Mouse (Mus musculus) kidney, postnatal 0 days (tissue): ENCODE measurements at regions not wholly inside any gene's neighbourhood (a gene's known extent, or its start where the extent isn't known, plus 50 kb on each side); places are given as distances from the start of the nearest gene placed in this dataset.
"Not testable (repeated sequence)": the region's sequence is repeated elsewhere in the genome, so short reads cannot be mapped to it uniquely, and the experiment has no call there.

Experiments used
- ATAC-seq: fragments of 200-750 bp; cut with Nextera tagmentation; replicated peaks from 2 replicates; pipeline ENCODE4 v1.8.0; 2017; ENCODE audit warnings: low read depth, moderate number of reproducible peaks, moderate TSS enrichment, moderate library complexity; ENCODE audit not compliant: low FRiP score
- DNase-seq: peaks from one replicate; pipeline ENCODE4 v3.0.0-alpha.2; 2016; ENCODE audit warnings: low spot score
- H3K27ac ChIP-seq: fragments of 300-500 bp; sonication (generic); 2 replicates; pipeline ENCODE4 v1.5.1; 2014; ENCODE audit warnings: mild to moderate bottlenecking
- H3K27me3 ChIP-seq: fragments of 300-500 bp; sonication (generic); 2 replicates; pipeline ENCODE4 v1.6.1; 2014; ENCODE audit warnings: low read length, mixed read lengths; ENCODE audit not compliant: insufficient read depth
- H3K36me3 ChIP-seq: fragments of 300-500 bp; sonication (generic); 2 replicates; pipeline ENCODE4 v1.6.1; 2014; ENCODE audit warnings: low read length, mixed read lengths; ENCODE audit not compliant: insufficient read depth
- H3K4me1 ChIP-seq: fragments of 300-500 bp; sonication (generic); replicated peaks from 2 replicates; pipeline ENCODE4 v1.6.1; 2014; ENCODE audit warnings: antibody characterized with exemption, low read length, mixed read lengths; ENCODE audit not compliant: insufficient read depth
- H3K4me2 ChIP-seq: fragments of 300-500 bp; sonication (generic); 2 replicates; pipeline ENCODE4 v1.6.1; 2014; ENCODE audit warnings: mild to moderate bottlenecking, low read length, moderate library complexity, mixed read lengths
- H3K4me3 ChIP-seq: fragments of 300-500 bp; sonication (generic); replicated peaks from 2 replicates; pipeline ENCODE4 v1.5.1; 2014; ENCODE audit warnings: low read depth, low read length
- H3K9ac ChIP-seq: fragments of 300-500 bp; sonication (generic); 2 replicates; pipeline ENCODE4 v1.6.1; 2014; ENCODE audit warnings: low read depth, low read length
- H3K9me3 ChIP-seq: fragments of 300-500 bp; sonication (generic); replicated peaks from 2 replicates; pipeline ENCODE4 v1.6.1; 2016; ENCODE audit warnings: low read length, inconsistent platforms, mixed read lengths
- CTCF ChIP-seq: IDR thresholded peaks from 2 replicates; pipeline ENCODE4 v1.5.1; 2016; ENCODE audit warnings: antibody characterized with exemption, low read depth, mild to moderate bottlenecking, moderate library complexity
- WGBS: fragments of 180-500 bp; shearing (Covaris S2); extraction: QIAGEN DNeasy Blood & Tissue Kit; methylation state at CpG from one replicate; pipeline ENCODE4 v1.1.7; 2014; 5-methylcytosine and 5-hydroxymethylcytosine counted together

DNA sequence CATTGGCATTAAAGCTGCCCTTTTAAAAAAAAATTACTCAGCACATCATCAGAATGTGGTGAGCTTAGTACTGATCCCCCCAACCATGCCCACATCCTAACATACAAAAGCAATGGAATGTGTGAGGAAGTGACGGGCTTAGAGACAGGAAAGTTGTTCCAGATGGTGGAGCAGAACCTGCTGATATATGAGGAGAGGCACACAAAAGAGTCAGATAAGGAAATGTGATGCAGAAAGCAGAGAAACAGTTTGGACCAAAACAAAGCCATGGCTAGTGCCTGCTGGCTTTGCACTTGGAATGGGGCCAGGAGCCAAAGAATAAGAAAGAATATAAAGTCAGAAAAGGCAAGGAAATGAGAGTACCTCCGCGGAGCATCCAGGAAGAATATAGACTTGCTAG lies 106.1 kb upstream of the Ptgfr start:
- no peak for DNase-seq
- H3K4me3 ChIP-seq = no peak overlapping the region
- H3K36me3 ChIP-seq = no peaks in the 10 kb centered on the region
- no peaks in the 10 kb centered on the region for H3K27me3 ChIP-seq
- WGBS = 45% methylated on average over 3 of the region's 3 CpGs
- no peak overlapping the region for H3K27ac ChIP-seq
- H3K9me3 ChIP-seq = no peaks in the 10 kb centered on the region
- H3K4me1 ChIP-seq = no peaks in the 10 kb centered on the region
- no peak for ATAC-seq
- H3K4me2 ChIP-seq = no peak overlapping the region
- no peak overlapping the region for H3K9ac ChIP-seq
- no peak for TF ChIP-seq CTCF

DNA sequence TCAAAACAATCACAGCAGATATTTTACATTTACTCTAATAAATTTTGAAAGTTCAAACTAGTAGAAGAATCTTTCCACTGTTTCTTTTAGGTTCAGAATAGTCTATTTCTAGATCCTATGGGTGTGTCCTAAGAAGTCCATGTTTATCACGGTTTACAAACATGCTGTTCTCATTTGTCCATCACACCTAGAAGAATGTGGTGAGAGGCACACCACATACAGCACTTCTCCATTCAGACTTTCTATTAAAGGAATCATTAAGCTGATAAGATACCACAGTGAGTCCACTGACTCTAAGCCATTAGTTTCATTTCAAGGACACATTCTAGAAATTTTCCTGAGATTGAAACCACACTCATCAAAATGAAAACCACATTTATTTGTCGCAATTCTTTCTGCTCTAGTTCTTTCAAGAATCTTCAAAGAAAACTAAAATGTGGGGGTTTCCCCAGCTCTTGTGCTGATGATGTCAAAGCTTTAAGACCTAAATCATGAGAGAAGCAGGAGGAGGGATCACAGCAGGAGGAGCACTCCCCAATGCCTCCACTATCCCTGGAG lies 101.1 kb upstream of the Ptgfr start:
- ATAC-seq = no peak
- 69% methylated on average over 2 of the region's 2 CpGs for WGBS
- DNase-seq = no peak
- H3K36me3 ChIP-seq = no peaks in the 10 kb centered on the region
- H3K27ac ChIP-seq = no peak overlapping the region
- H3K4me3 ChIP-seq = no peak overlapping the region
- H3K9ac ChIP-seq = no peak overlapping the region
- no peaks in the 10 kb centered on the region for H3K4me1 ChIP-seq
- no peak for TF ChIP-seq CTCF
- no peak overlapping the region for H3K4me2 ChIP-seq
- H3K9me3 ChIP-seq = no peaks in the 10 kb centered on the region
- no peaks in the 10 kb centered on the region for H3K27me3 ChIP-seq

DNA sequence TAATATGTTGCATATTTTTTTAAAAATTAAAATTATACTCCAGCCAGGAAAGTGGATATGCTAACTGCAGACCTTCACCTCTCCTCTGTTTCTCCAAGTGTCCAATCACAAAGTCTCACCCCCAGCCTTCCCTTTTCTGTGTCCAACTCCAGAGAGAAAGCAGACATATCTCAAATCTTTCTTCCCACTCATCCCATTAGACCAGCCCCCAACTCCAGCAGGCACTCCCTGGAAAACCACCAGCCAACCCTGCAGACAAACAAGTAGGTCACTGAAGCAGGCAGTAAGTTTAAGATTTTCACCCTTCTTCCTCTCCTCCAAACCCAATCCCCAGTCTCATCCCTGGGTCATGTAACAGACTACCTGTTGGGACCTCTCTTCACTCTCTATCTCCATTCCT lies 94.2 kb upstream of the Ptgfr start:
- no peak for TF ChIP-seq CTCF
- no peak overlapping the region for H3K27ac ChIP-seq

DNA sequence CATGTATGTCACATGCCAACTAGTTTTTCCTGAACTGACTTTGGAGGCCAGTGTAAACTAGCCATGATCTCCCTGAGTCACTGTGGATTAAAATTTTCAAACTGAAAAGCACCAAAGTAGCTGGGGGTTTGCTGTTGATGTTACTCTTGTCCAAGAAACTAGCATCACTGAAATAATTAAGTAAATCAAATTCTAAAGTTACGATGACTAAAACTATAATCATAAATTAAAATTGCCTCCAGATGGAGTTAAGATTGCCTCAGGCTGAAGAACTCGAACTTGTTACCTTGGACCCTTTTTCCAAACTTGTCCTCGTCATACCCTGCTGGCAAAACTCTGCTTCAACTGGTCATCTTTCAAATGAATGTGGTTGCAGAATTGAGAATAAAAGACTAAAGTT lies 93.7 kb upstream of the Ptgfr start:
- 77% methylated on average over 3 of the region's 3 CpGs for WGBS
- no peak overlapping the region for H3K27ac ChIP-seq
- DNase-seq (no peak), ATAC-seq (no peak)
- no peaks in the 10 kb centered on the region for H3K4me1 ChIP-seq
- H3K27me3 ChIP-seq = no peaks in the 10 kb centered on the region
- H3K4me2 ChIP-seq = no peak overlapping the region
- H3K9ac ChIP-seq = no peak overlapping the region
- H3K4me3 ChIP-seq = no peak overlapping the region
- TF ChIP-seq CTCF = no peak
- no peaks in the 10 kb centered on the region for H3K9me3 ChIP-seq
- no peaks in the 10 kb centered on the region for H3K36me3 ChIP-seq

More for the DNA sequence above, 94.2 kb upstream of the Ptgfr start:
- Histone ChIP-seq H3K4me3 (no peak overlapping the region), H3K9me3 (no peaks in the 10 kb centered on the region), H3K4me2 (no peak overlapping the region), H3K27me3 (no peaks in the 10 kb centered on the region), H3K4me1 (no peaks in the 10 kb centered on the region), H3K36me3 (no peaks in the 10 kb centered on the region), H3K9ac (no peak overlapping the region)
- ATAC-seq = no peak
- no peak for DNase-seq

DNA sequence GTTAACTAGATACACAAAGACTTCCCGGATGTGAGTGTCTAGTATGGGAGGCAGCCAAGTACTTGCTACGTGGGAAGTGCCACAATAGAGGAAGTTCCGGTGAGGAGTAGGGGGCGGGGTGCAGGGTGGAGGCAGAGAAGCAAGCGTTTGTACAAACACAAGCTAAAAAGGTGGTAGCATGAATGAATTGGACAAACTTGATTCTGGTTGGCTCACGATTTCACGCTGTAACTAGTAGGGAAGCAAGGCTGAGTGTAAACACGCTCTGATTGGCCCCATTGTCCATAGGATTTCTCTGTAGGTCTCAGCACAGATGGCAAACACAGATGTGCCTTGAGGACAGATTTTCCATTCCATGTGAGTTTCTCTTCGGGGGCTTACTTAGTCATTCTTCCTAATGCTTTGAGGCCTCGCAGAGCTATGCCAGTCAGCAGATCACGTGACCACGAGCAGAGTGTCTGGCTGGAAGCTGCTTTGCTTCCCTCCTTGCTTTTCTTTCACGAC lies 76.6 kb upstream of the Ptgfr start:
- DNase-seq (peak; percentile 50), ATAC-seq (no peak)
- H3K36me3 ChIP-seq = no peaks in the 10 kb centered on the region
- H3K4me2 ChIP-seq = no peak overlapping the region
- no peaks in the 10 kb centered on the region for H3K27me3 ChIP-seq
- H3K27ac ChIP-seq = no peak overlapping the region
- no peak overlapping the region for H3K9ac ChIP-seq
- 67% methylated on average over 13 of the region's 13 CpGs for WGBS
- no peaks in the 10 kb centered on the region for H3K9me3 ChIP-seq
- H3K4me1 ChIP-seq = no peaks in the 10 kb centered on the region
- no peak for TF ChIP-seq CTCF
- no peak overlapping the region for H3K4me3 ChIP-seq

DNA sequence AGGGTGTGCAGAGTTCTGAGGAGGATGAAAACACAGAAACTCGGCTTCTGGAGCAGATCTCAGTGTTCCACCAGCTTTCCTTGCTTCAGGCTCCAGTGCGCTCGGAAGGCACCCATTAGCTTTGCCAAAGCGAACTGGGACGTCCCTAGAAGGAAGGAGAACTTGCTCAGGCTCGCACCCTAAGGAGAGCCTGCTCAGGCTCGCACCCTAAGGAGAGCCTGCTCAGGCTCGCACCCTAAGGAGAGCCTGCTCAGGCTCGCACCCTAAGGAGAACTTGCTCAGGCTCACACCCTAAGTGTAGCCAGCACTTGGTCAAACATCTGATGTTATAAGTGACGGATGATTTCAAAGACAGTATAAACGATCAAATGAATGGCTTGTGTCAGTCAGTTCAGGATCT lies 74.9 kb upstream of the Ptgfr start:
- H3K36me3 ChIP-seq, H3K9ac ChIP-seq, H3K4me1 ChIP-seq, H3K9me3 ChIP-seq, H3K4me3 ChIP-seq, H3K4me2 ChIP-seq, H3K27ac ChIP-seq, DNase-seq, H3K27me3 ChIP-seq, ATAC-seq: not testable (repeated sequence)
- WGBS = 74% methylated on average over 11 of the region's 11 CpGs

DNA sequence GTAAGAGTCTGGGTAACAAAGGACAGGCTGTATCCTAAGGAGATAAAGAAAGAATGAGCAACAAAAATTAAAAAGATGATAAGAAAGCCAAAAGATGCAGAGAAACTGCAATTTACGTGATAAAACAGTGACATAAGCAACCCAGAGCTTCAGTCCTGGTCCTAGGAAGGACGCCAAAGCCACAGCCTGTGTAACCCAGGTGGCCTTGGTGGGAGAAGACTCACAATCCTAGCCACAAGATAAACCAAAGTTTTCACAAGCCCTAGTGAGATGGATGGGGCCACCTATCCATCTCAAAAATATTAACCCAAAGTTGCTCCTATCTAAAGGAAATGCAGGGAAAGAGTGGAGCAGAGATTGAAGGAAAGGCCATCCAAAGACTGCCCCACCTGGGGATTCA lies 73.4 kb upstream of the Ptgfr start:
- Histone ChIP-seq H3K4me1 (no peaks in the 10 kb centered on the region), H3K9me3 (no peaks in the 10 kb centered on the region), H3K27ac (no peak overlapping the region), H3K36me3 (no peaks in the 10 kb centered on the region), H3K4me2 (no peak overlapping the region), H3K27me3 (no peaks in the 10 kb centered on the region), H3K4me3 (no peak overlapping the region), H3K9ac (no peak overlapping the region)
- DNase-seq (no peak), ATAC-seq (no peak)
- 92% methylated on average over 2 of the region's 2 CpGs for WGBS
- no peak for TF ChIP-seq CTCF
